Mouse (Mus musculus) thymus, adult 18-20 months (tissue): ENCODE measurements at regions not wholly inside any gene's neighbourhood (a gene's known extent, or its start where the extent isn't known, plus 50 kb on each side); places are given as distances from the start of the nearest gene placed in this dataset.
"Not testable (repeated sequence)": the region's sequence is repeated elsewhere in the genome, so short reads cannot be mapped to it uniquely, and the experiment has no call there.

Experiments
- DNase-seq, 2 experiments: peaks; one replicate each; pipeline ENCODE4 v3.0.0; 2022; ENCODE audit warnings: mixed read lengths in 2 of 2

DNA sequence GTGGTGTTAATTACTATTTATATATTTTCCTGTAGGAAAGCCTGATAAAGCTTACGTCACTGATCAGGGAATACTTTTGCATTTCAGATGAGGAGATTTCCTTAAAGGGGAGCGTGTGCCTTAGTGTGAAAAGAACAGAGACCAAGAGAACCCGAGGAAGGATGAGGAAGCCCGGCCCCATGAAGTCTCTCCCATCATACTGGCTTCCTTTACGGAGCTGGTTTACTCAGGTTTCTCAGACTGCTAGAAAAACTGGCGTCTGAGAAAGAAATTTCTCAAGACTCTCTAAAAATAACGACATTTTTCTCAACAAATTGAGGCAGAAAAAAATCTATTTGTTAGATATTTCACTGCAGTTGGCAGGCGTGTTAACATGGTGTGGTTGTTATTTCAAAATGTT is 137.2 kb upstream of the Nrip1 start:
- DNase-seq, result no peak

DNA sequence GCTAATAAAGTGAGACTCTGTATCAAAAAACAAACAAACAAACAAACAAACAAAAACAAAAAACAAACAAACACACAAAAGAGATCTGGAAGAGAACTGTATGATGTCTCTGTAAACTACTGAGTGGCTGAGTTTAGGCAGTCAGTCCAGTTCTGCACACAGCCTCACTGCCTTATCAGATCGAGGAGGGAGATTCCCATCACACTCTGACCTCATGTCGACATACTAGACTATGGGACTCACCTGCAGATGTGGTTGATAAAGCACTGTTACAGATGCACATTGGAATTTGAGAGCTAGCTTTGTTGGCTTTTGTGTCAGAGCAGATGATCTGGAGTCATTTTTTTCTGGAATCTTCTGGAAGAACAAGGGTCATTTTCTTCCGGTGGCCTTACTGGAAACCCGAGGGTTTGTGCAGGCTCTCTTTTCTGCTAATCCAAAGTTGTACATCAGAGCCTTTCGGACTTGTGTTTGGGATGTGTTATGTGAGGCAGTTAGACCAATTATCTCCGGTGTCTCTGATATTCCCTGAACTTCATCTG is 135.6 kb upstream of the Nrip1 start:
- no peak for DNase-seq

DNA sequence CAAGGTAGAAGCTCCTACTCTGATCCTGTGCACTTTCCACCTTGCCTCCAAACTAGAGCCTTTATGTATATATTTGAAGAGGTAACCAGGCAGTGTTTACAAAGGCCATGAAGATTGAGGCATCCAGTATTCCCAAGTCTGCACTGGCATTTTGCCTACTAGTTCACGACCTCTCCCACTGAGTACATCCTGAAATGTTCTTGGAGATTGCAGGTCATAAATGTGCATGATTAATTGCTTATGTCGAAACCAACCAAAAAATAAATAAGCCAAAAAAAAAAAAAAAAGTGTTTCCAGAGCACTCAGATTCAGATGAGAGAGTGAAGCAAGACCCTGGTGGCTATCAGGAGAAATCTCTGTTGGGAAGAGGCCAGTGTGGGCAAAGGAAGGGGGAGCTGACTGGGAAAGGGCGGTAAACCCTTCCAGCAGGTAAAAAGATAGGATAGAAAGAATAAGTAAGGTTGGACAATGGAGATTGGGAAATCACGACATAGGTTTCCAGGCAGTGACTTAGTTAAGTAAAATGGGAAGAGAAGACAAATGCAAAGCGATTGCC is 133.6 kb upstream of the Nrip1 start:
- no peak for DNase-seq

DNA sequence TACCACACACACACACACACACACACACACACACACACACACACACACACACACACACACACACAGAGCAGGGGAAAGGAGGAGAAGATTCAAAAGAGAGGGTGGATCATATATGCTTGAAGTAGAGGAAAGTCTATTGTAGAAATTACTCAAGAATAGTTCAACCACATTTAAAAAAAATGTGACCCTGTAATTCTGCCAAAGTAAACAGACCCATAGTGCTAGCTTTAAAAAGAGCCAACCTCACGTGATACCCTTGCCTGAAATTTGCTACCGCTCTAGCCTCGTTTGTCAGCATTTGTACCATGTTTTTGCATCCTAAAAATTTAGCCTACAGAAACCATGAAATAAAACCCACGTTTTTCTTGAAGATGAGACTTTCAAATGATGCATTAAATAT is 132.6 kb upstream of the Nrip1 start:
- DNase-seq, result no peak

DNA sequence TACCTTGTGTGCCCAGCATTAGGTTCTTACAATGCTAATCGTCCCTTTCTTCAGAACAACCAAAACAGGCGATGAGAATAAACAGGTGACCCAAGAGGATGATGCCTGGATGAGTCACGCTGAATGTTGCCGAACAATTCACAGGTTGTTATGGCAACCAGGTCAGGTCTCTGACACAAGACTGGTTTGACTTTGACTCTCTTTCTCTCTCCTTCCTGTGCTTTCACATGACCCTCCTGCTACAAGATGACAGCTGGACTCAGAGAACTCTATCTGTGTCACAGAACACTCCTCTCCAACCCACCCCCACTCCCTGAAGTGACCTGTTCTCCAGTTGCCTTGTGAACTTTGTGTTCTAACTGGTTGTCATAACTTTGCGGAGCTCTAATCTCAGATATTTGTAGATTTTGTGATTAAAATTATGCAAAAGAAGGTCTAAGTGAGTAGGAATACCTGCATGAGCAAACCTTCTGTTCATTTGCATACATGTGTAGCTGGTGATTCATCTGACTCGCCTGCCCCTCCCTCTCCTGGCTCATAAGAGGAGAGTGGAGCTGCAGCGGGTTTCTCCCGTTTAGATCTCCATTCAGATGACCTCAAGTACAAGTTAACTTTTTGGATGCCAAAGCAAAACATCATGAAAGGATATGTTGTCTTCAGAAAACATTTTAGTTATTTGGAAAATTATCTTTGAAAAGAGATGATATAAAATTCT is 126.2 kb upstream of the Nrip1 start:
- DNase-seq, result no peak

DNA sequence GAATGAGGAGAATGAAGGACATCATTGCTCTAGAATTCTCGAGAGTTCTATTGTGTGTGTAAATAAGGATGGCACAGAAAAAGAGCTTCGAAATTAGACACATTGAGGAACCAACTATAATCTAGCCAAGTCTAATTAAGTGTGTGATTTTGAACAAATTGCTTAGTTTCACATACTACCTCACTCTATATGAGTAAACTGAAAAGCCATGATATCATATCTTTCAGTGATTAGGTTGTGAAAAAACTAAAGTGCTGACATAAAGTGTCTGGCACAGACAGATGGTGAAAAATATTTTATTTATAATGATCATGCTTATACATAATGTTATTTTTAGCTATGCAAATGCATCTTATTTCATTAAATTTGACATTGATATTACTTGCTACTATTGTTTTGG is 124.6 kb upstream of the Nrip1 start:
- DNase-seq, result no peak

DNA sequence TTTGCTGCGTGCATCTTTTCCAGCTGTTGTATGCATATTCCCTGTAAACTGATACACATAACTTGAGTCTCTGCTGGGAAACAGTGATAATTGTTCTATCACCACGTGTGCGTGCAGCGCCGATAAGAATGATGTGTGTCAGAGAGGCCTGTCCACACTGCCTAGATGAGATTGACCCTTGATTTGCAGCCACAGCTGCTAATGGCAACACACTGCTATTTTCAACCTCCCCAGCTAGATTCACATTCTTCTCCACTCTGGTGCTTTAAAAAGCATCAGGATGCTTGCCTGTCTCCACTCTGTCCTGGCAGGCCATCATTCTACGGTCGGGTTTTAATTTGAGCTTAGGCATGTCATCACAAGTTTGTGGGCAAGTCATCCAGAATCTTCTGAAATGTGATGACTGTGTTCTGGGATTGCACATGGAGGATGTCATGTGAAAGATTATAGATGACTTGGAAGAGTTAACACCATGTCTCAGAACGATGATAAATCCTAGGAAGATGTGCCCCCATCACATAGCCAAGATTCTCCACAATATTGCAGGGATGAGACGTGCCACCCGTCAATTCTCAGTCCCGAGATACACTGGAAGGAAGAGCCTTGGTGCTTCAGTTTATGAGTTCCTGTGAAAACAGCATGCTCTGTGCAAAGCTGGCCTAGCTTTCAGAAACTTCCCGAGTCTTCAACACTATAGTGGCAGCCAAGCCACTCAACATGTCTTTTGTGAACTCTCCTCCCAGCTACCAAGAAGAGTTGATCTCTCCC is 123.6 kb upstream of the Nrip1 start:
- DNase-seq, result no peak

DNA sequence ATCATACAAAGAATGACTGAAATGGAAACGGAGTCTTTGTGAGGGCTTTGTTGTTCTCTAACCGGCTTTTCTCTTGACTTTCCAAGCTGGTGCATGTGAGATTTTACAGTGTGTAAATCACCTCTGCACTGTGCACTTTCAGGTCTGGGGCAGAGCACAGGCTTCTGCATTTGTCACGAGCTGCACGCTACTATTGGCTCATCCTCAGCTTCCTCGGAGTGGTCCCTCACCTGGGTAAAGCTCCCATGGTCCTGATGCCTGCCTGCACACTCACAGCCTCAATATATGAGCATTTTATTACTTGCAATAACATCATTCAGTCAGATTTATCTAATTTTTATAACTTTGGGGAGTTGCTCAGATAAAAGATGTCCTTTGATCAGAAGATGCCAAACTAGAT is 109.8 kb upstream of the Nrip1 start:
- DNase-seq, result no peak

DNA sequence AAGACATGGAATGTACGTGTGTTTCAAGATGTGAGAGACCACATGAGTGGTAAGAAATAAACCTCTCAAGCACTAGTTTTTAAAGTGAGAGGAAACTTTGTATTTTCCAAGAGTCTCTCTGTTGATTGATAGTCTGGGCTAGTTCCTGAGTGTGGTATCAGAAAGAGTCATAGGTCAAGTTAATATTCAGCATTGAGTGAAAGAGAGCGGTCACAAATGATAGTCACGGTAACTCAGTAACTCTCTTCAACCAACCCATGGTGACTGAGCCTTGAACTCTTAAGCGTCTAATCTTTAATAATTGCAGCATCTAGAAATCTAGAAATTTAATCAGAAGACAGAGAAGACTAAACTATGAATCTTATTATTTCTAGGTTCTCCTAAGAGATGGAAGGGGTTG is 108.3 kb upstream of the Nrip1 start:
- DNase-seq, result no peak

DNA sequence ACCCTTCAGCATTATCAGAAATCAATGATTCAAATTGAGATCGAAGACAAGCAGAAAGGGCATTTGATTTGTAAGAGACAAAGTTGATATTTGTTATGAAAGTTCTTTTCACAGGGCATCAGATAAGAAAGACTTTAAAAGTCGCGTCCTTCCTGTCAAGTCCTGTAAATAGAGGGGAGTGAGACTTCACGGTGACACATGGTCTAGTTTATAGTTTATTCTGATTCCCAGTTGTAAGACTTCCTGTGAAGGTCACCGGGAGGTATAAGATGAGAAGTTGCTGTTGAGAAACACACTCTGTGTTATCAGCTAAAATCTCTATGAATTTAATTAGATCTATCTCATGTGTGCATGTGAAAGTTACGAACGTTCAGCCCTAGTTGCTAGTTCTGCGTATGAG is 103.8 kb upstream of the Nrip1 start:
- no peak for DNase-seq

DNA sequence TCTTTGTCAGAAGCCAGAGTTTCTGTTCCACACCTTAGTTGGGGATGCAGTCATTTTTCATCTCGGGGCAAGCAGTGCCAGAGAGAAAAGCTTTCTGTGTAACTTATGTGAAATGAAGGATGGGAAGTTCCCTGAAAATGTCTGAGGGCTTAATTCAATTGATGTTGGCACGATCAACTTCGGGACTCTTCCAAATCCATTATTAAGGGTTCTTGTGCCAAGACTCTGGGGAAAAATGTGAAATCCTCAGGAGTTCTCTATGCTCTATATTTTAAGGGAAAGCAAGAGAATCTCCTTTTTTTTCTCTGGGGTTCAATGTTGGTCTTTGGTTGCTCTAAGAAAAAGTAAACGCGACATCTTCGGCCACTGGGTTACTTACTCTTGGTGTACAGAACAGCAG is 100.9 kb upstream of the Nrip1 start:
- no peak for DNase-seq

DNA sequence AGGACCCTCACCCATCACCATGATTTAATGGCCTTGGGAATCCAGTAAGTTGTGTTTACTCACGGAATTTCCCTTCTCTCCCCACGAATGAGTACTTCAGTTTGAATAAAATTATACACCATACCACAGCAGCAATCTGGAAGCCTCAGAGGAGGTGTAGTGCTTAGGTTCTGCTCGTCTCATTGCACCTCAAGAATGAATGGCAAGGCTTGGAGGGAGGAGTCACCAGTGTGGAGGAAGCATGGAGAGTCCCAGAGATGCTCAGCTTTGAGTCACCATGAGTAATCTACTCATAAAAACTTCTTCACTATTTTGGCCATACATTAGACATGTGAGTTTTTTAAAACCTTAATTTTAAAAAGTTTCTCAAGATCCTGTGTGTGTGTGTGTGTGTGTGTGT is 98.8 kb upstream of the Nrip1 start:
- no peak for DNase-seq

DNA sequence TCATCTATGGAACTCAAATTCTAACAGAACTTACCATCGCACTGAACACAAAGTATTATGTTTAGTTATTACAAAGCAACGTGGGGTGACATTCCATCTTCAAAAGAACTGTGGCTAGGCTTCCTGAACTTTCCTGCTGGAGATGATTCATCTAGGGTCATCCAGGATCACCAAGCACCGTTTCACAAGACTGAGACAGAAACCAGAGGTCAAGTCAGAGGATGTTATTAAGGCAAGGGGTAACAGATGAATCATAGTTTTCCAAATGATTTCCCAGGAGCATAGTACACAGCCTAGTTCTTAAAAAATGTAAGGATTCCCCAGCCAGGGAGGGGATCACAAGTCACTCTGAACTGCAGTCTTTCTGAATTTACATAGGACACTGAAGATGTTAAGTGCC is 97.5 kb upstream of the Nrip1 start:
- DNase-seq, result no peak

DNA sequence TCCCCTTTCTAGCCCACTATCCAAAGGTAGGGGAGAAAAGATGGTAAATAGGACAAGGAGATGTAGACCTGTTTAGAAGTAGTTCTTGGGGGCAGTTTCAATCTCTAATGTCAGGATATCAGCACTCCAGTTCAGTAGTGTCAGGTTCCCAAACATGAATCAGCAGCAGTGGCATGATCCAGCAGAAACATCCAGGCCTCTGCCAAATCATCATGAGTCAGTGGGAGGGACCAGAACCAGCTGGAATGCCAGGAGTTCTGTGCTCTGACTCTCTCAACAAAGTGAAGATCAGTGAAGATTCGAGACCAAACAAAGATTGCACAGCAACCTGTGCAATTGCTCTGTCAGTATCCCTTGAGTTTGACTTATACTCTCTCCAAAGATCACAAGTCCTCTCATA is 85.9 kb upstream of the Nrip1 start:
- DNase-seq, result no peak

DNA sequence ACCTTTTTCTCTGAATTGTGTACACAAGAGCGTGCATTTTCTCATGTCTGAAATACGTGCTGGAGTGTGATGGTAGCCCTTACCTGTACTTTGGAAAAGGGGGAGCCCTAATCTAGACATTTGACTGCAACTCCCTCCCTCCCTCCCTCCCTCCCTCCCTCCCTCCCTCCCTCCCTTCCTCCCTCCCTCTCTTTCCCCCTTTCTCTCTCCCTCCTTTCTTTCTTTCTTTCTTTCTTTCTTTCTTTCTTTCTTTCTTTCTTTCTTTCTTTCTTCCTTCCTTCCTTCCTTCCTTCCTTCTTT is 82.6 kb upstream of the Nrip1 start:
- not testable (repeated sequence) for DNase-seq

DNA sequence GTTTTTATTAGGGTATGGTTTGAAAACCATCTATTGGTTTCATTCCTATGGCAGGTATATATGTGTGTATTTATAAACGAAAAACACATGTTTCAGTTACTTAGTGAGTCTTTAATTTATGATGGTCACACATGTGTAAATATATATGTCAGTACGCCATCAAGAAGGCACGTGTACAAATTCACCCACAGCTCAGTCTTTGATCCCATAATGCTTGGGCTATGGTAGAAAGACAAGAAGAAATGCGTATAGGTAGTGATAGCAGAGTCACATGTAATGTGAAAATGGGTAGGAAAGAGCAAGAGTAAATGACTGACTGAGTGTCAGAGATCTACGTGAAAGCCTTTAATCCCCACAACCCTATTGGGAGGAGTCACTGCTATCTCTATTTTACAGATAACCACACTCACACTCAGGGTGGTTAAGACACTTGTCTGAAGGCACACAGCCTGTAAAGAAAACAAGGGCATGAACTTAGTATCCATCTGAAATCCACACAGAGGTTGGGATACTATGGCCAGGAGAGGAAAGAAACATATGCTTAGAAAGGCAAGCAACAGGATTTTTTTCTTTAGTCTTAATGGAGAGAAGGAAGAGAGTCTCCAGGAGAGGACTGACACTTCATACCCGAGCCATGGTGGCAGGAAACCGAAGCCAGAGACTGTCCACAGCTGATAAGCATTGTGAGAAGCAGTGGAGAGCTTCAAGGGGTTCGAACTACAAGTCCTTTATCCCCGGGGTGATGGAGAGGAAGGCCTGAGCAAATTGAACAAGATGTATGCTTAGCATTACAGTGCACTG is 82.1 kb upstream of the Nrip1 start:
- DNase-seq, result no peak

DNA sequence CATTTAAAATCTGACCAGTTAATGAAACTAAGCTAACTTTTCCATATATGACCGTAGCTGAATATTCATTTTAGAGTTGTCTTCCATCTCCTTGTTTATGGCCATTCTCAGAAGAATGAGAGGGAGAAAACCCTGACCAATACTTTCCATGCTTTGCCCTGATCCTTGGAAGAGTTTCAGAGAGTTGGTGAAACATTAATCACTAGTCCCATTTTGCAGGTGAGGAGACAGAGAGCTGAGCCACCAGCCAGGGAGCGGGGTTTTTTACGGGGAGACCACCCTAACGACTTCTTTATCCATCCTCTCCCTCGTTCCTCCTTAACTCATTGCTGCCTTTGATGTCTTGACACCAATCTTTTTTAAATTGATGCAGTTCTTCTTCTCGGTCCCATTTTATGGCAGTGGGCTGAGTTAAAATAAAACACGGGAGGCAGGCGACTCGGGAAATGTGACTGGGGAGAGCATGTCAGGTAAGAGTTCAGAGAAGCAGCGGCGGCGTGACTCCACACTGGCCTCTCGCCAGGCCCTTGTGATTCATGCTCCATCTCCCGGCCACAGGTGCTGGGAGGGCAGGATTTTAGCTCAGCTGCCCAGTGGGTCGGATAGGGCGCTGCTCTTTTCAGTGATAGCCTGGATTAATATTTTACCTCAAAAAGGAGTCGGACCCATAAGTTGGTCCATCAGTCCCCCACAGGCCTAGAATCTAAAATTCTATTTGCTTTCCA is 81.3 kb upstream of the Nrip1 start:
- DNase-seq, result no peak

DNA sequence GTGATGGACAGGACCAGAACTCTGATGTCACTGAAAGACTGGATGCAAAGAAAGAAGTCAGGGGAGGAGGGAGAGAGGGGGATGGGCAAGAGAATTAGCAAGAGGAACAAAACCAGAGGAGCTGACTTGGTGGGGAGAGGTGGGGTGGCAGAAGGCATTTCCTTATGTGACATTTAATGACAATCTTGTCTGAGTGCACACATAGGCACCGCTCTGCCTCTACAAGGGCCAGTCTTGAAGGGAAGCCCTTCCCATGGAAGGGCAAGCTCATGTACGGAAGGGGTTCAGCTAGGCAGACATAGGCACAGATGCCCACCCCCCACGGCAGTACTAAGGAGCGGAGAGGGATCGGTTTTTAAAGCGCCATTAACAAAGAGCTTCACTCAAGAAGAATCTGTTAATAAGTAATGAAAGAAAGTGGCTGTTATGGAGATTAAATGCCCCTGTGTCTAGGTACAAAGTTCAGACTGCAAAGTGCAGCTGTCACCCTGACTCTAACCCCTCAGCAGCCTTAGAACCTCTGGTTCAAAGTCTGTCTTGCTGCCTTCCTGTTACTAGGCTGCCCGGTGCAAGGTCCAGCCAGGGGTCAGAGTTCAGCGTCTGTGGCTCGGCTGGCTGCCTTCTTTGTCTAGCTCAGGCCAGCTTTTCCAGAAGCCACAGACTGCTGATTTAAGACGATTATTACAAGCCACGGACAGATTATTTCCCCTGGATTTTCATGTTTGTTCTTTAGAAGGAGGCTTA is 80.0 kb upstream of the Nrip1 start:
- DNase-seq, result no peak

DNA sequence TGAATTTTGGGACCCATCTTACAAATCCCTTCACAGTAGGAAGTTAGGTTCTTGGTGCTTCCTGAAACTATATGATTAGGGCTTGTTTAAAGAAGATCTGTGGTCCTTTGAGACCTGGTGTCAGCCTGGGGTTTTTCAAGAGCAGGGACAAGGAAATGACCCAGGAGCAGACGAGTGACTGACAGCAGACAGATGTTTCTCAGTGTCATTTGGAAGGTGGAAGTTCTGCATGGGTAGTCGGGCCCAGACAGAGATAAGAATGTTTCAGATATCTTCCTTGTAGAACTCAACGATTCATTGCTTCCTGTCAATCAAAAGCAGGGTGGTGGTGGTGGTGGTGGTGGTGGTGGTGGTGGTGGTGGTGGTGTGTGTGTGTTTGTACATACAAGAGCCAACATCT is 75.1 kb upstream of the Nrip1 start:
- no peak for DNase-seq

DNA sequence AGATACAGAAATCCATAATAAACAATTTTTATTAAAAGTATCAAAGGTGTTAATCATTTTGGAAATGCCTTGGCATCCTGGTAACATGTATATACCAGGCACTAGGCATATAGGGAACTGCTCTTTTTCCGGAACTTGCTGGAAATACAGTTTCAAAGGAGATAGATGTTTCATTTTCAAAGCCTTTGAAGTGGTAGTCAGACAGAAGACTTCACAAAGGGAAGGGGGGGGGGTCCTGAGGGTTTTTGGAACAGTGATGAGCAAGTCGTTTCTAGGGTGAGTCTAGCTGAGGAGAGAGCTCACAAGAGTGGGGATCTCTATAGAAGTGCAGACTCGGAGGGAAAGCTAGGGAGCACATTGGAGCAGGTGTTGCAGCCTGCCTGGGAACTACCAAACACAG is 73.4 kb upstream of the Nrip1 start:
- DNase-seq, result no peak

DNA sequence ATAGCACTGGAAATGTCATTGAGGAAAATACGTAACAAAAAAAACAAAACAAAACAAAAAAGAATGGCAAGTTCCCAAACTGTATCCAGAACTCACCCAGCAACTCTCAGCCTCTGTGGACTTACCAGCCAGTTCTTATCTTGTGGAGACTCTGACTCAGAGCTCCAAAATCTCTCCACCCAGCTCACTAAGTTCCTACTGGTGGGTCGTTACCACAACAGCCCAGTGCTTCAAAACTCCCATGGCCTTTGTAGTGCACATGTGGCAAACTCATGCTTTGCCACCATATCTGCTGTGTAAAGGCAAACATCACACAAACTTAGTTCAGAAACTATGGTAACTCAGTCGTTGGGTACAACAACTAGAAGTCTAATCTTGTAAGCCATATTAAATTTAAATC is 71.0 kb upstream of the Nrip1 start:
- no peak for DNase-seq

DNA sequence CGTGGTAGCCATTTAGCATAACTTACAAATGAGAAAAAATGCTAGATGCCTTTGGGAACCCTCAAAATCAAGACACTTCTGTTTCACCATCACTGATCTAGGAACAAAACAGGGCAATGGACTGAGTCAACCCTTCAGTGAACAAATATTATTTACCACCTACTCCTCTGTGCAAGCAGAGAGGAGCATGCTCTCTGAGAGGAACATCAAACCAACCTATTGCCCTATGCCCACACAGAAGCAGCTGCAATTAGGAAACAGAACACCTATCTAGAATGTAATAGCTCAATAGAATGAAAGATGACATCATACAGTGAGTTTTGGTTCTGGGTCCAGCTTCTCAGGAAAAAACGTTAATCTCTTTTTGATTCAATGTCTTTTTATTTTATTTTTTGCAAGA is 69.0 kb upstream of the Nrip1 start:
- DNase-seq, result no peak
